In genomic region chr1:117412349-117412748, GRCm38 (mm10) we compare ENCODE assay signal across 15 mouse cellular contexts.
DNase-seq lines count a peak whose midpoint lies in the region; ATAC-seq and TF ChIP-seq lines count a peak whose summit lies in the region.
"Had no signal": no experiment of that assay in that cellular context is flagged by ENCODE, and none has a peak within 500 bp of the region (broad histone marks: within the 10 kb centered on the region; RNA-seq: fewer than 3 reads in every experiment).

No protein-coding gene starts in this region.

- DNase-seq in adrenal gland, postnatal 10 days, result peak; percentile 1
- DNase-seq in adrenal gland, postnatal 36 days, result no peak
- peak; percentile 18 for DNase-seq in kidney, adult 2 months
- peak; percentile 1 for DNase-seq in retina, postnatal 1 day
- DNase-seq in retina, embryonic 14.5 days (ENCODE audit: low spot score), result no peak
- DNase-seq in kidney, postnatal 4 days, result peak; percentile 21
- no peak for DNase-seq in limb, embryonic 10.5 days (ENCODE audit: low spot score)
- DNase-seq: cerebellum, adult 8-10 months; layer of hippocampus, postnatal 36 days; lung, adult 18-20 months; thymus, postnatal 4 days had no signal

- H3K4me1 ChIP-seq in kidney, adult 2 months (ENCODE audit: control insufficient read depth, insufficient read depth, low read length), result no peaks in the 10 kb centered on the region
- H3K4me1 ChIP-seq in kidney, embryonic 15.5 days, result no peaks in the 10 kb centered on the region
- H3K4me1 ChIP-seq in limb, embryonic 10.5 days, result no peaks in the 10 kb centered on the region
- H3K4me1 ChIP-seq: embryonic facial prominence, embryonic 12.5 days; forebrain, embryonic 10.5 days; hindbrain, embryonic 12.5 days had no signal

- no peak overlapping the region for H3K4me2 ChIP-seq in kidney, embryonic 15.5 days
- H3K4me2 ChIP-seq: embryonic facial prominence, embryonic 12.5 days; hindbrain, embryonic 12.5 days had no signal

- no peaks in the 10 kb centered on the region for H3K27me3 ChIP-seq in kidney, adult 2 months (replicated peaks; ENCODE audit: control insufficient read depth, insufficient read depth, low read length)
- H3K27me3 ChIP-seq in kidney, embryonic 15.5 days, result no peaks in the 10 kb centered on the region
- H3K27me3 ChIP-seq in limb, embryonic 10.5 days (ENCODE audit: low read depth, poor library complexity, severe bottlenecking), result no peaks in the 10 kb centered on the region
- H3K27me3 ChIP-seq: embryonic facial prominence, embryonic 12.5 days; hindbrain, embryonic 12.5 days had no signal

- H3K36me3 ChIP-seq in kidney, adult 2 months (ENCODE audit: control insufficient read depth, insufficient read depth, low read length), result no peaks in the 10 kb centered on the region
- no peaks in the 10 kb centered on the region for H3K36me3 ChIP-seq in kidney, embryonic 15.5 days
- no peaks in the 10 kb centered on the region for H3K36me3 ChIP-seq in limb, embryonic 10.5 days
- H3K36me3 ChIP-seq: embryonic facial prominence, embryonic 12.5 days; forebrain, embryonic 10.5 days; hindbrain, embryonic 12.5 days had no signal

- H3K27ac ChIP-seq in kidney, adult 2 months (ENCODE audit: insufficient read depth, low read depth, low read length), result no peak overlapping the region
- H3K27ac ChIP-seq in kidney, embryonic 15.5 days, result no peak overlapping the region
- H3K27ac ChIP-seq in limb, embryonic 10.5 days, result no peak overlapping the region
- H3K27ac ChIP-seq: embryonic facial prominence, embryonic 12.5 days; forebrain, embryonic 10.5 days; hindbrain, embryonic 12.5 days had no signal

- H3K9ac ChIP-seq in kidney, embryonic 15.5 days, result no peak overlapping the region
- H3K9ac ChIP-seq: embryonic facial prominence, embryonic 12.5 days; hindbrain, embryonic 12.5 days had no signal

- ATAC-seq in kidney, embryonic 15.5 days (replicated peaks; ENCODE audit: low FRiP score), result no peak

- no peak for TF ChIP-seq POLR2A in kidney, adult 2 months (IDR thresholded peaks at IDR 0.05; ENCODE audit: low read depth, low read length)

- H3K4me3 ChIP-seq in kidney, adult 2 months (ENCODE audit: insufficient read depth, low read depth, low read length), result no peak overlapping the region
- H3K4me3 ChIP-seq in kidney, embryonic 15.5 days (replicated peaks), result no peak overlapping the region
- no peak overlapping the region for H3K4me3 ChIP-seq in limb, embryonic 10.5 days
- H3K4me3 ChIP-seq: embryonic facial prominence, embryonic 12.5 days; forebrain, embryonic 10.5 days; hindbrain, embryonic 12.5 days had no signal

- no peak for TF ChIP-seq CTCF in kidney, adult 2 months (conservative IDR thresholded peaks at IDR 0.05; ENCODE audit: insufficient read depth, insufficient read length, low read depth, low read length)

- no peaks in the 10 kb centered on the region for H3K9me3 ChIP-seq in kidney, embryonic 15.5 days (replicated peaks)
- no peaks in the 10 kb centered on the region for H3K9me3 ChIP-seq in limb, embryonic 10.5 days (replicated peaks)
- H3K9me3 ChIP-seq: embryonic facial prominence, embryonic 12.5 days; forebrain, embryonic 10.5 days; hindbrain, embryonic 12.5 days had no signal

Comparison
In these comparisons a context has a peak if more than half of its experiments do, and no peak if none do; other contexts are left out.
1. DNase-seq: peak in adrenal gland, postnatal 10 days (single experiment), kidney, adult 2 months (single experiment), retina, postnatal 1 day (single experiment) and kidney, postnatal 4 days (2 of 2); none in adrenal gland, postnatal 36 days (0 of 2), retina, embryonic 14.5 days (single experiment) and limb, embryonic 10.5 days (single experiment).